Comparison of ENCODE assay signal across 7 mouse cellular contexts in the genomic region with DNA sequence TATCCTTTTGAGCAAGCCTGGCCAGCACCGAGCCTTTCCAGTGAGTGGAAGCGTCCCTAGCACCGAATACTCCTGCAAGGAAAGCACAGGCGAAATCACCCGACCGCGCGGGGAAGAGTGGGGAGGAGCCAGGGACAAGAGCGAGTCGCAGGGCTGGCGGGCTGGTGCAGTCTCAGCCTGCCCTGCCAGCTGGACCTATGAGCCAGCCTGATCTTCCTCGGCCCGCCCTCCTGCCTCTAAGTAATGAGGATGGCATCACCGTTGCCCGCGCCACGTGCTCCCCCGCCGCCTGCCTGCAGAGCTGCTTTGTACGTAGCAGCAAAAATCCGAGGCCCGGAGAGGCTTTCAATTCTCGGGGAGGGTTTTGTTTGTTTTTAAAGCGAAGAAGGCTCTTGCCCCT. TPM values are rescaled to one million over a fixed set of nuclear protein-coding genes. Genes with fewer than 3 reads are reported as not detected.
DNase-seq lines count a peak whose midpoint lies in the region; ATAC-seq lines count a peak whose summit lies in the region.

No protein-coding gene starts in this region.

- H3K4me2 ChIP-seq in embryonic facial prominence, embryonic 11.5 days (ENCODE audit: low read depth, low read length): peak overlapping the region; percentile 50
- H3K4me2 ChIP-seq in limb, embryonic 12.5 days: peak overlapping the region; percentile 60
- H3K4me2 ChIP-seq in midbrain, embryonic 14.5 days (ENCODE audit: low read length): peak overlapping the region; percentile 60

- H3K4me3 ChIP-seq in embryonic facial prominence, embryonic 11.5 days (ENCODE audit: low read depth, low read length): 0 out of 2 replicates have a peak overlapping the region, but pooled peaks have one; percentile 12
- H3K4me3 ChIP-seq in limb, embryonic 12.5 days (replicated peaks): peak overlapping the region; percentile 31
- H3K4me3 ChIP-seq in midbrain, embryonic 14.5 days (replicated peaks; ENCODE audit: low read depth, low read length): peak overlapping the region; percentile 22

- H3K27me3 ChIP-seq in embryonic facial prominence, embryonic 11.5 days (ENCODE audit: control insufficient read depth, insufficient read depth, low read length): no peaks in the 10 kb centered on the region
- H3K27me3 ChIP-seq in limb, embryonic 12.5 days: no peaks in the 10 kb centered on the region
- H3K27me3 ChIP-seq in midbrain, embryonic 14.5 days (ENCODE audit: control insufficient read depth, insufficient read depth, low read length): no peaks in the 10 kb centered on the region

- no peaks in the 10 kb centered on the region; the same call in 1 of the 2 replicates for H3K36me3 ChIP-seq in embryonic facial prominence, embryonic 11.5 days (replicated peaks; ENCODE audit: control insufficient read depth, insufficient read depth, low read depth, low read length)
- H3K36me3 ChIP-seq in limb, embryonic 12.5 days: peaks cover 16% of the 10 kb centered on the region
- no peaks in the 10 kb centered on the region for H3K36me3 ChIP-seq in midbrain, embryonic 14.5 days (ENCODE audit: control insufficient read depth, insufficient read depth, low read length)

- peak; percentile 94 for DNase-seq in adrenal gland, postnatal 25 days
- DNase-seq in embryonic facial prominence, embryonic 11.5 days (ENCODE audit: low spot score): peak; percentile 86
- DNase-seq in kidney, adult 11 months: peak; percentile 94
- peak; percentile 92 for DNase-seq in midbrain, embryonic 14.5 days
- DNase-seq in spleen, adult 12 weeks (ENCODE audit: low spot score): peak; percentile 61

- H3K4me1 ChIP-seq in embryonic facial prominence, embryonic 11.5 days (ENCODE audit: control insufficient read depth, insufficient read depth, low read length): peaks cover 16% of the 10 kb centered on the region
- H3K4me1 ChIP-seq in limb, embryonic 12.5 days (replicated peaks): peaks cover 88% of the 10 kb centered on the region
- peaks cover 51% of the 10 kb centered on the region for H3K4me1 ChIP-seq in midbrain, embryonic 14.5 days (ENCODE audit: control insufficient read depth, insufficient read depth, low read length)

- no peaks in the 10 kb centered on the region for H3K9me3 ChIP-seq in embryonic facial prominence, embryonic 11.5 days (replicated peaks; ENCODE audit: control insufficient read depth, low read length)
- no peaks in the 10 kb centered on the region for H3K9me3 ChIP-seq in limb, embryonic 12.5 days
- H3K9me3 ChIP-seq in midbrain, embryonic 14.5 days (ENCODE audit: control insufficient read depth, low read length): no peaks in the 10 kb centered on the region

- peak overlapping the region; percentile 30 for H3K27ac ChIP-seq in embryonic facial prominence, embryonic 11.5 days (replicated peaks; ENCODE audit: low read depth, low read length)
- H3K27ac ChIP-seq in limb, embryonic 12.5 days: peak overlapping the region; percentile 73; the same call in 1 of the 2 replicates
- peak overlapping the region; percentile 71 for H3K27ac ChIP-seq in midbrain, embryonic 14.5 days (replicated peaks; ENCODE audit: low read depth, low read length)

- H3K9ac ChIP-seq in embryonic facial prominence, embryonic 11.5 days (replicated peaks; ENCODE audit: low read length): peak overlapping the region; percentile 48; the same call in 1 of the 2 replicates
- H3K9ac ChIP-seq in limb, embryonic 12.5 days (replicated peaks): peak overlapping the region; percentile 51
- H3K9ac ChIP-seq in midbrain, embryonic 14.5 days (replicated peaks; ENCODE audit: low read length): peak overlapping the region; percentile 51; the same call in 1 of the 2 replicates

- ATAC-seq in embryonic facial prominence, embryonic 11.5 days (replicated peaks; ENCODE audit: insufficient number of reproducible peaks, low FRiP score, low TSS enrichment, low read depth): peak; percentile 82
- peak; percentile 91 for ATAC-seq in granulocyte monocyte progenitor cell, adult 5-6 weeks (replicated peaks; ENCODE audit: poor library complexity, severe bottlenecking)
- ATAC-seq in limb, embryonic 12.5 days (ENCODE audit: insufficient number of reproducible peaks, insufficient read depth, low FRiP score, low TSS enrichment, low read depth): 0 out of 2 replicates have a peak, but pooled peaks have one; percentile 46
- ATAC-seq in midbrain, embryonic 14.5 days (ENCODE audit: low FRiP score, low TSS enrichment): peak; percentile 92

- WGBS in embryonic facial prominence, embryonic 11.5 days: under 1% methylated on average over 24 of the region's 24 CpGs
- 6% methylated on average over 24 of the region's 24 CpGs for WGBS in limb, embryonic 12.5 days
- WGBS in midbrain, embryonic 14.5 days: 0% methylated on average over 24 of the region's 24 CpGs

RNA-seq across cellular contexts. Expression of a gene that starts 22.5 kb away (rescaled TPM):
- 271 and 320 TPM in 2 replicates for total RNA-seq in adrenal gland, postnatal 25 days (2021)
- 221 and 228 TPM in 2 replicates for polyA plus RNA-seq in embryonic facial prominence, embryonic 11.5 days (2014; fragmentation: Nextera tagmentation; extraction: Ambion mirVana)
- total RNA-seq in granulocyte monocyte progenitor cell, adult 5-6 weeks (2014; fragmentation: Nextera tagmentation): 212 and 423 TPM in 2 replicates
- 721 and 833 TPM in 2 replicates for total RNA-seq in granulocyte monocyte progenitor cell, adult 5-6 weeks (2017)
- 231 and 240 TPM in 2 replicates for polyA plus RNA-seq in limb, embryonic 12.5 days (2016; fragmentation: Nextera tagmentation; extraction: Ambion mirVana)
- 81.0 and 82.1 TPM in 2 replicates for polyA plus RNA-seq in midbrain, embryonic 14.5 days (2014; fragmentation: Nextera tagmentation; extraction: Ambion mirVana)

Comparison
In these comparisons a context has a peak if more than half of its experiments do, and no peak if none do; other contexts are left out.
1. Peak in every context shown above with its lines: DNase-seq, ATAC-seq, H3K4me3 ChIP-seq and H3K27ac ChIP-seq.